Mouse (Mus musculus) kidney, postnatal 0 days (tissue): ENCODE results near the gene Cavin3. TPM values are rescaled to one million over a fixed set of nuclear protein-coding genes. Genes with fewer than 3 reads are reported as not detected.
A peak's percentile ranks its signal among the peaks of the same experiment; 100 is the strongest.

Source experiments
- ATAC-seq: fragments of 200-750 bp; cut with Nextera tagmentation; replicated peaks from 2 replicates; pipeline ENCODE4 v1.8.0; 2017; ENCODE audit warnings: low read depth, moderate number of reproducible peaks, moderate TSS enrichment, moderate library complexity; ENCODE audit not compliant: low FRiP score
- DNase-seq: peaks from one replicate; pipeline ENCODE4 v3.0.0-alpha.2; 2016; ENCODE audit warnings: low spot score
- H3K27ac ChIP-seq: fragments of 300-500 bp; sonication (generic); 2 replicates; pipeline ENCODE4 v1.5.1; 2014; ENCODE audit warnings: mild to moderate bottlenecking
- H3K27me3 ChIP-seq: fragments of 300-500 bp; sonication (generic); 2 replicates; pipeline ENCODE4 v1.6.1; 2014; ENCODE audit warnings: low read length, mixed read lengths; ENCODE audit not compliant: insufficient read depth
- H3K36me3 ChIP-seq: fragments of 300-500 bp; sonication (generic); 2 replicates; pipeline ENCODE4 v1.6.1; 2014; ENCODE audit warnings: low read length, mixed read lengths; ENCODE audit not compliant: insufficient read depth
- H3K4me1 ChIP-seq: fragments of 300-500 bp; sonication (generic); replicated peaks from 2 replicates; pipeline ENCODE4 v1.6.1; 2014; ENCODE audit warnings: antibody characterized with exemption, low read length, mixed read lengths; ENCODE audit not compliant: insufficient read depth
- H3K4me2 ChIP-seq: fragments of 300-500 bp; sonication (generic); 2 replicates; pipeline ENCODE4 v1.6.1; 2014; ENCODE audit warnings: mild to moderate bottlenecking, low read length, moderate library complexity, mixed read lengths
- H3K4me3 ChIP-seq: fragments of 300-500 bp; sonication (generic); replicated peaks from 2 replicates; pipeline ENCODE4 v1.5.1; 2014; ENCODE audit warnings: low read depth, low read length
- H3K9ac ChIP-seq: fragments of 300-500 bp; sonication (generic); 2 replicates; pipeline ENCODE4 v1.6.1; 2014; ENCODE audit warnings: low read depth, low read length
- H3K9me3 ChIP-seq: fragments of 300-500 bp; sonication (generic); replicated peaks from 2 replicates; pipeline ENCODE4 v1.6.1; 2016; ENCODE audit warnings: low read length, inconsistent platforms, mixed read lengths
- CTCF ChIP-seq: IDR thresholded peaks from 2 replicates; pipeline ENCODE4 v1.5.1; 2016; ENCODE audit warnings: antibody characterized with exemption, low read depth, mild to moderate bottlenecking, moderate library complexity
- WGBS: fragments of 180-500 bp; shearing (Covaris S2); extraction: QIAGEN DNeasy Blood & Tissue Kit; methylation state at CpG from one replicate; pipeline ENCODE4 v1.1.7; 2014; 5-methylcytosine and 5-hydroxymethylcytosine counted together
- polyA plus RNA-seq: library from polyadenylated mRNA; unstranded; fragments of >200 nt; fragmentation: Nextera tagmentation; extraction: Ambion mirVana; gene quantifications from 2 replicates; pipeline ENCODE4 v1.2.1, GENCODE M21; 2015

Cavin3 gene
- polyA plus RNA-seq = 68.0 and 75.8 TPM in 2 replicates

- no peaks in the 10 kb centered on the region for H3K9me3 ChIP-seq
- TF ChIP-seq CTCF = no peak
- WGBS = 3% methylated on average over 63 of the region's 63 CpGs
- no peaks in the 10 kb centered on the region for H3K27me3 ChIP-seq
- H3K4me3 ChIP-seq = peak within 1 kb of the TSS; percentile 50
- ATAC-seq = peak; percentile 82
- DNase-seq = peak; percentile 82
- H3K4me1 ChIP-seq = peaks cover 8% of the 10 kb centered on the region; the same call in 1 of the 2 replicates
- peak within 1 kb of the TSS; percentile 85 for H3K27ac ChIP-seq
- H3K4me2 ChIP-seq = peak within 1 kb of the TSS; percentile 88
- H3K36me3 ChIP-seq = no peaks in the 10 kb centered on the region
- H3K9ac ChIP-seq = peak within 1 kb of the TSS; percentile 79
Observed at GRCm38 (mm10) chr7:105481505-105482411, at the start of gene Cavin3. Gene Cavin3 (minus strand): TSS chr7:105482300.

GRCm38 (mm10) chr7:105528094-105528493 lies 46.0 kb upstream of the Cavin3 start:
- ATAC-seq = peak; percentile 87
- 0 out of 2 replicates have a peak overlapping the region, but pooled peaks have one; percentile 18 for H3K9ac ChIP-seq
- H3K36me3 ChIP-seq = no peaks in the 10 kb centered on the region
- no peak for TF ChIP-seq CTCF
- no peaks in the 10 kb centered on the region; the same call in 1 of the 2 replicates for H3K4me1 ChIP-seq
- 50% methylated on average over 4 of the region's 4 CpGs for WGBS
- H3K27me3 ChIP-seq = no peaks in the 10 kb centered on the region
- no peak overlapping the region for H3K4me3 ChIP-seq
- H3K27ac ChIP-seq = no peak overlapping the region
- no peak overlapping the region for H3K4me2 ChIP-seq
- H3K9me3 ChIP-seq = no peaks in the 10 kb centered on the region
- DNase-seq = no peak

GRCm38 (mm10) chr7:105527306-105527937 lies 45.3 kb upstream of the Cavin3 start:
- Histone ChIP-seq H3K4me1 (no peaks in the 10 kb centered on the region; the same call in 1 of the 2 replicates), H3K9ac (0 out of 2 replicates have a peak overlapping the region, but pooled peaks have one; percentile 18), H3K36me3 (no peaks in the 10 kb centered on the region), H3K27ac (no peak overlapping the region), H3K4me2 (no peak overlapping the region), H3K4me3 (no peak overlapping the region), H3K9me3 (no peaks in the 10 kb centered on the region), H3K27me3 (no peaks in the 10 kb centered on the region)
- WGBS = 86% methylated on average over 1 of the region's 1 CpGs
- peak; percentile 81 for TF ChIP-seq CTCF
- ATAC-seq (peak; percentile 74), DNase-seq (peak; percentile 77)

- DNase-seq (no peak), ATAC-seq (no peak)
- Histone ChIP-seq H3K27ac (no peak overlapping the region), H3K9me3 (no peaks in the 10 kb centered on the region), H3K36me3 (no peaks in the 10 kb centered on the region), H3K4me2 (no peak overlapping the region), H3K9ac (no peak overlapping the region), H3K4me1 (no peaks in the 10 kb centered on the region; the same call in 1 of the 2 replicates), H3K4me3 (no peak overlapping the region), H3K27me3 (no peaks in the 10 kb centered on the region)
- 92% methylated on average over 2 of the region's 2 CpGs for WGBS
- no peak for TF ChIP-seq CTCF
Observed at GRCm38 (mm10) chr7:105524222-105524621, 42.1 kb upstream of the Cavin3 start.

GRCm38 (mm10) chr7:105520201-105520600 lies 38.1 kb upstream of the Cavin3 start:
- Histone ChIP-seq H3K9ac (no peak overlapping the region), H3K4me1 (no peaks in the 10 kb centered on the region), H3K36me3 (no peaks in the 10 kb centered on the region), H3K9me3 (no peaks in the 10 kb centered on the region), H3K4me2 (no peak overlapping the region), H3K27ac (no peak overlapping the region), H3K27me3 (no peaks in the 10 kb centered on the region), H3K4me3 (no peak overlapping the region)
- DNase-seq (no peak), ATAC-seq (no peak)
- WGBS = 17% methylated on average over 6 of the region's 6 CpGs
- no peak for TF ChIP-seq CTCF

GRCm38 (mm10) chr7:105519771-105520170 lies 37.7 kb upstream of the Cavin3 start:
- 73% methylated on average over 2 of the region's 2 CpGs for WGBS
- Histone ChIP-seq H3K4me3 (no peak overlapping the region), H3K9me3 (no peaks in the 10 kb centered on the region), H3K4me2 (no peak overlapping the region), H3K27ac (no peak overlapping the region), H3K36me3 (no peaks in the 10 kb centered on the region), H3K27me3 (no peaks in the 10 kb centered on the region), H3K4me1 (no peaks in the 10 kb centered on the region), H3K9ac (no peak overlapping the region)
- ATAC-seq = no peak
- DNase-seq = no peak
- no peak for TF ChIP-seq CTCF
